Mouse (Mus musculus): ENCODE results near the gene Fry. TPM values are rescaled to one million over a fixed set of nuclear protein-coding genes. Genes with fewer than 3 reads are reported as not detected.

The Fry gene
- polyA plus RNA-seq, 1 experiment from 2014 or later: 5.5 TPM

GRCm38 (mm10) chr5:150276611-150277010, 158.2 kb downstream of the Fry start:
- no peak for TF ChIP-seq CTCF (IDR thresholded peaks at IDR 0.05; ENCODE audit: low read depth)
- 46% methylated on average over 4 of the region's 4 CpGs for WGBS

GRCm38 (mm10) chr5:150279387-150279786, 160.9 kb downstream of the Fry start:
- no peaks in the 10 kb centered on the region for H3K27me3 ChIP-seq (ENCODE audit: insufficient read depth, low read length)
- WGBS: 77% methylated on average over 6 of the region's 6 CpGs
- H3K27ac ChIP-seq (ENCODE audit: low read depth): no peak overlapping the region
- no peak overlapping the region for H3K4me2 ChIP-seq
- DNase-seq: no peak
- 0 out of 2 replicates have a peak, but pooled peaks cover 3% of the 10 kb centered on the region for H3K9me3 ChIP-seq (ENCODE audit: low read depth, low read length)
- H3K4me1 ChIP-seq (ENCODE audit: insufficient read depth): no peaks in the 10 kb centered on the region
- ATAC-seq (ENCODE audit: insufficient read depth): no peak
- H3K36me3 ChIP-seq (ENCODE audit: insufficient read depth): no peaks in the 10 kb centered on the region
- no peak for TF ChIP-seq CTCF (IDR thresholded peaks at IDR 0.05; ENCODE audit: low read depth)
- H3K9ac ChIP-seq: no peak overlapping the region
- H3K4me3 ChIP-seq (ENCODE audit: low read depth, low read length): no peak overlapping the region

More at GRCm38 (mm10) chr5:150276611-150277010, 158.2 kb downstream of the Fry start:
- no peaks in the 10 kb centered on the region for H3K36me3 ChIP-seq (ENCODE audit: insufficient read depth)
- ATAC-seq (ENCODE audit: insufficient read depth) (no peak; the same call in 1 of the 2 replicates), DNase-seq (peak; percentile 44)
- 0 out of 2 replicates have a peak, but pooled peaks cover 3% of the 10 kb centered on the region for H3K9me3 ChIP-seq (ENCODE audit: low read depth, low read length)
- no peaks in the 10 kb centered on the region for H3K4me1 ChIP-seq (ENCODE audit: insufficient read depth)
- H3K4me3 ChIP-seq (ENCODE audit: low read depth, low read length): no peak overlapping the region
- H3K27me3 ChIP-seq (ENCODE audit: insufficient read depth, low read length): no peaks in the 10 kb centered on the region
- H3K4me2 ChIP-seq: no peak overlapping the region
- H3K9ac ChIP-seq: no peak overlapping the region
- no peak overlapping the region for H3K27ac ChIP-seq (ENCODE audit: low read depth)

- peak; percentile 19; the same call in 1 of the 2 replicates for TF ChIP-seq CTCF (IDR thresholded peaks at IDR 0.05; ENCODE audit: low read depth)
- H3K4me1 ChIP-seq (ENCODE audit: insufficient read depth): no peaks in the 10 kb centered on the region
- H3K4me2 ChIP-seq: no peak overlapping the region
- DNase-seq: no peak
- H3K9me3 ChIP-seq (ENCODE audit: low read depth, low read length): 0 out of 2 replicates have a peak, but pooled peaks cover 3% of the 10 kb centered on the region
- 71% methylated on average over 2 of the region's 2 CpGs for WGBS
- H3K27me3 ChIP-seq (ENCODE audit: insufficient read depth, low read length): no peaks in the 10 kb centered on the region
- no peak overlapping the region for H3K4me3 ChIP-seq (ENCODE audit: low read depth, low read length)
- H3K9ac ChIP-seq: no peak overlapping the region
- H3K36me3 ChIP-seq (ENCODE audit: insufficient read depth): no peaks in the 10 kb centered on the region
- H3K27ac ChIP-seq (ENCODE audit: low read depth): no peak overlapping the region
- ATAC-seq (ENCODE audit: insufficient read depth): no peak
Observed at GRCm38 (mm10) chr5:150281084-150281483, 162.6 kb downstream of the Fry start.

- H3K9ac ChIP-seq: no peak overlapping the region
- 75% methylated on average over 7 of the region's 7 CpGs for WGBS
- H3K27me3 ChIP-seq (ENCODE audit: insufficient read depth, low read length): no peaks in the 10 kb centered on the region
- H3K27ac ChIP-seq (ENCODE audit: low read depth): no peak overlapping the region
- ATAC-seq (ENCODE audit: insufficient read depth) (no peak), DNase-seq (no peak)
- no peaks in the 10 kb centered on the region for H3K4me1 ChIP-seq (ENCODE audit: insufficient read depth)
- no peak overlapping the region for H3K4me2 ChIP-seq
- H3K4me3 ChIP-seq (ENCODE audit: low read depth, low read length): no peak overlapping the region
- H3K36me3 ChIP-seq (ENCODE audit: insufficient read depth): no peaks in the 10 kb centered on the region
- H3K9me3 ChIP-seq (ENCODE audit: low read depth, low read length): 0 out of 2 replicates have a peak, but pooled peaks cover 3% of the 10 kb centered on the region
- no peak for TF ChIP-seq CTCF (IDR thresholded peaks at IDR 0.05; ENCODE audit: low read depth)
Observed at GRCm38 (mm10) chr5:150282091-150282490, 163.6 kb downstream of the Fry start.

- WGBS: 62% methylated on average over 7 of the region's 7 CpGs
- Histone ChIP-seq H3K36me3 (ENCODE audit: insufficient read depth) (no peaks in the 10 kb centered on the region), H3K27ac (ENCODE audit: low read depth) (no peak overlapping the region), H3K4me1 (ENCODE audit: insufficient read depth) (peaks cover 4% of the 10 kb centered on the region; the same call in 1 of the 2 replicates), H3K9ac (no peak overlapping the region), H3K4me3 (ENCODE audit: low read depth, low read length) (no peak overlapping the region), H3K9me3 (ENCODE audit: low read depth, low read length) (no peaks in the 10 kb centered on the region), H3K4me2 (no peak overlapping the region), H3K27me3 (ENCODE audit: insufficient read depth, low read length) (no peaks in the 10 kb centered on the region)
- no peak for TF ChIP-seq CTCF (IDR thresholded peaks at IDR 0.05; ENCODE audit: low read depth)
- no peak for DNase-seq
- no peak for ATAC-seq (ENCODE audit: insufficient read depth)
Observed at GRCm38 (mm10) chr5:150287949-150288348, 169.5 kb downstream of the Fry start.

GRCm38 (mm10) chr5:150289611-150290010, 171.2 kb downstream of the Fry start:
- ATAC-seq (ENCODE audit: insufficient read depth) (no peak), DNase-seq (no peak)
- Histone ChIP-seq H3K27me3 (ENCODE audit: insufficient read depth, low read length) (no peaks in the 10 kb centered on the region), H3K4me1 (ENCODE audit: insufficient read depth) (peaks cover 4% of the 10 kb centered on the region; the same call in 1 of the 2 replicates), H3K27ac (ENCODE audit: low read depth) (no peak overlapping the region), H3K9ac (no peak overlapping the region), H3K4me3 (ENCODE audit: low read depth, low read length) (no peak overlapping the region), H3K9me3 (ENCODE audit: low read depth, low read length) (no peaks in the 10 kb centered on the region), H3K36me3 (ENCODE audit: insufficient read depth) (no peaks in the 10 kb centered on the region), H3K4me2 (no peak overlapping the region)
- 78% methylated on average over 8 of the region's 8 CpGs for WGBS
- TF ChIP-seq CTCF (IDR thresholded peaks at IDR 0.05; ENCODE audit: low read depth): peak; percentile 45

- Histone ChIP-seq H3K36me3 (ENCODE audit: insufficient read depth) (no peaks in the 10 kb centered on the region), H3K4me1 (ENCODE audit: insufficient read depth) (peaks cover 4% of the 10 kb centered on the region; the same call in 1 of the 2 replicates), H3K27me3 (ENCODE audit: insufficient read depth, low read length) (no peaks in the 10 kb centered on the region), H3K4me3 (ENCODE audit: low read depth, low read length) (no peak overlapping the region), H3K9me3 (ENCODE audit: low read depth, low read length) (no peaks in the 10 kb centered on the region), H3K4me2 (no peak overlapping the region), H3K27ac (ENCODE audit: low read depth) (no peak overlapping the region), H3K9ac (no peak overlapping the region)
- 66% methylated on average over 4 of the region's 4 CpGs for WGBS
- no peak for DNase-seq
- no peak for ATAC-seq (ENCODE audit: insufficient read depth)
- TF ChIP-seq CTCF (IDR thresholded peaks at IDR 0.05; ENCODE audit: low read depth): no peak
Observed at GRCm38 (mm10) chr5:150290494-150291199, 172.2 kb downstream of the Fry start.

Measured in lung, embryonic 14.5 days (tissue).